Mouse (Mus musculus): ENCODE measurements around the gene Cabp2.
"Not testable (repeated sequence)": the region's sequence is repeated elsewhere in the genome, so short reads cannot be mapped to it uniquely, and the experiment has no call there.

The Cabp2 gene

DNA sequence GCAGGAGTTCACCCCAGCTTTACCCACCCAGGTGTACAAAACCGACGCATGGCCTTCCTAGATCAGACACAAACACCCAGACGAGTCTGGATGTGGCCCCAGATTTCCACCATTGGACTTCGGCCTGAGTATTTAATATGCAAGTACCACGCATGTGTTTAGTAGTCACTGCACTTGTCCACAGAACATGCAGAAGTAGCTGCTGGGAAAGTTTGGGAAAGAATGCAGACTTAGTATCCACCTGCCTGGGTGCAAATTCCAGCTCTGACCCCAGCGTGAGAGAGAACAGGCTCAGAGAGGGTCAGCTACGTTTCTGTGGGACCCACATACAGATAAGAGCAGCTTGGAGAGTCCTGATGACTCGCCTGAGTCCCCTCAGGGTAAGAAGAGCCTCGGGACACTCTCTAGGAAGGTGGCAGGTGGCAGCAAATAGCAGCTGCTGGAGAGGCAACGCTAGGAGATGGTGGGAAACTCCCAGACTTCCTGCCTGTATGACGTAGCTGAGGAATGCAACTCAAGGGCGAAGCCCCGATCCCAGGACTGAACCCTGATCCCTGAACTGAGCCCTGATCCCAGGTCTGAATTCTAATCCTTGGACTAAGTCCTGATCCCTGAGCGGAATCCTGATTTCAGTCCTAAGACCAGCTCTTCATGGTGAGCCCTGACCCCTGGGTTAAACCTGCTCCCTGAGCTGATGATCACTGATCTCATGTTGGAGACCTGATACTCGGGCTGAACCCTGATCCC, 25.3 kb upstream of the Cabp2 start:
- DNase-seq (ENCODE audit: low spot score in 2 of 2): no peak

DNA sequence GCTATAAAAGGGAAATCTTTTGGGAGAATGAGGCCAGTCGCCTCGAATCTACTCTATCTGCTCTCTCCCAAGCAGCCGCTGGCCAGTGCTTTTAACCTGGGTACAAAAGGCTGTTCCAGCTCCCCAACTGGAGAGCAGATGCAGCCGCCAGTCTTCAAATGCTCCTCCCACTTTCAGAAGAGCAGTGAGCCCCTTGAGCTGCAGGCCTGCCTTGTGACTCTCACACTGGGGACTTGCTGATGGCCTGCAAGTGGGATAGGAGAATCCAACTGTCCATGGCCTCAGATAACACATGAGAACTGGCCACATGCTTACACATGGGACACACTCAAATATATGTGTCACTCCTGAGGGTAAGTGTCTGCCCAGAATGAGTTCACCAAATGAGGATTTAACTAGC, 24.7 kb upstream of the Cabp2 start:
- DNase-seq (ENCODE audit: low spot score in 2 of 2): no peak

DNA sequence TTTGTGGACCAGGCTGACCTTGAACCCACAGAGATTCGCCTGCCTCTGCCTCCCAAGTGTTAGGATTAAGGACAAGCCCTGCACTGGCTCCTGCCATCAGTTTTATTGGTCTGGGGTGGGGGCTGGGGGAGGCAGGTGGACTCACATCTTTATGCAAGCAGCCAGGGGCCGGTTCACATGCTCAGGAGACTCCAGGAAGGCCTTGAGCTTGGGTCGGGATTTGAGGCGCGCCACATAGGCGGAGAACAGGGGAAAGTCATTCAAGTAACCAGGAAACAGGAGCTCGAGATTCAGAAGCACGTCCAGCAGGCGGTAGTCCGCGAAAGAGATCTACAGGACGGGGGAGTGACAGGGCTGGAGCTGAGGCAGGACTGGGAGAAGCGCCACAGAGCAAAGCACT, 24.0 kb upstream of the Cabp2 start:
- no peak for DNase-seq (ENCODE audit: low spot score in 2 of 2)

DNA sequence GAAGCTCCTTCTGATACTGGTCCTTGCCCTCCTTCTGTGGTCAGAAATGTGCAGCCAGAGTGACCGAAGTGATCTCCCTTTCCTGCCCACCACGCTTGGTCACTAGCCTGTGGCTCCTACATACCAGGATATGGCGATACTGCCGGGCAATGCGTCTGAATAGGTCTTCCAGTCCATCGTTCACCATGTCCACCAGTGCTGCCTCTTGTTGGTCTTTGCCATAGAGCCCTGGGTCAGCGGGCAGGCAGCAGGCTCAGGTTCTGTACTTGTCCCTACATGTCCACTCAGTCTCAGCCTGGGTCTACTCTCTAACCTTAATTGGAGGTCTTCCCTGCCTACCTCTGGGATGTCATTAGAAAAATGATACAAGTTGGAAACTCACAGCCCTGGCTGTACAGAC, 23.4 kb upstream of the Cabp2 start:
- no peak for DNase-seq (ENCODE audit: low spot score in 2 of 2)

- no peak for DNase-seq (ENCODE audit: low spot score in 2 of 2)
Observed at GRCm38 (mm10) chr19:4058581-4058980, 22.8 kb upstream of the Cabp2 start.

DNA sequence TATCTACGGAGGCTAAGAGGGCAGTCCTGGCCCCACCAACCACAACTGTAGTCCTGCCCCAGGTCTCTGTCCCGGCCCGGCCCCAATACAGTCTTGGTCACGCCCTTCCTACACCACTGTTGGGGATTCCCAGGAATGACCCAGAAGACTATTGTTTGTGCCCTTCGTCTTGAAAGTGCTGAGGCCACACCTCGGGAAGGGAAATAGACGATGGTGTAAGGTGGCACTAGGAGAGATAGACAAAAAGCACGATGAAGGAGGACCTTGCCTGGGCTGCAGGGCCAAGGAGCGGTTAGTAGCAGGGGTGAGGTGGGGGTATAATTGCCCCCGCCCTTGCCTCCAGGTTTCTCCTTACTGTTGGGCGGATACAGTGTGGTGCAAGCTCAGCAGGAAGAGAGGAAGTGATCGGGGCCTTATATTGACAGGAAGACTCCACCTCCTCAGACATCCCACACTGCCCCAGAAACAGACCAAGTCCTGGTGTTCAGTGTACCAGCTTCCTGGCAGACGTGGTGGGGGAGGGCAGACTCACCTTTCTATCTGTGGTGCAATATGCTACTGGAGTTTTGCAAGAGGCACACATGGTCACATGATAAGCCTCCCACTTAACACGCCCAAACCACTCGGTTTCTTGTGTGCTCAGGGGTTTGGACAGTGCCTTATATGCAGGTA, 22.2 kb upstream of the Cabp2 start, which contains the start of gene Gstp3:
Gstp3 (minus strand) TSS at position 501 of the 672 bp plus-strand sequence.
- DNase-seq (ENCODE audit: low spot score in 2 of 2): no peak

DNA sequence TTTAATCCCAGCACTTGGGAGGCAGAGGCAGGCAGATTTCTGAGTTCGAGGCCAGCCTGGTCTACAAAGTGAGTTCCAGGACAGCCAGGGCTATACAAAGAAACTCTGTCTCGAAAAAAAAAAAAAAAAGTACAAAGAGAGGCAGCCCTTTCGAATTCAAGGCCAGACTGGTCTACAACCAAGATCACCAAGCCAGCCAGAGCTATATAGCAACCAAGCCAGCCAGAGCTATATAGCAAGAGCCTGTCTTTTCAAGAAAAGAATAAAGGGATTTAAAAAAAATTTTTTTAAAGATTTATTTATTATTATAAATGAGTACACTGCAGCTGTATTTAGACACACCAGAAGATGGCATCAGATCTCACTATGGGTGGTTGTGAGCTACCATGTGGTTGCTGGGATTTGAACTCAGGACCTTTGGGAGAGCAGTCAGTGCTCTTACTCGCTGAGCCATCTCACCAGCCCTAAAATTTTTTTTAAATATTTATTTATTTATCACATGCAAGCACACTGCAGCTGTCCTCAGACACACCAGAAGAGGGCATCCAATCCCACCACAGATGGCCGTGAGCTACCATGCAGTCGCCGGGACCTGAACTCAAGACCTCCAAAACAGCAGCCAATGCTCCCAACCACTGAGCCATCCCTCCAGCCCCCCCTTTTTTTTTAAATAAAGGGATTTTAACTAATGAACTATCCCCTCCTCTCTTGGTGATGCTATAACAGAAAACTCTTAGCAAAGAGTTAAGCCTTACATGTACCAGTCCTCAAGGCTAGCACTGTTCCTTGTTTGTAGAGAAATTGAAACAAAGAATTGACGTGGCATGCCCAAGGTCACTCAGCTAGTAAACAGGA, 21.1 kb upstream of the Cabp2 start:
- not testable (repeated sequence) for DNase-seq (ENCODE audit: low spot score in 2 of 2)

DNA sequence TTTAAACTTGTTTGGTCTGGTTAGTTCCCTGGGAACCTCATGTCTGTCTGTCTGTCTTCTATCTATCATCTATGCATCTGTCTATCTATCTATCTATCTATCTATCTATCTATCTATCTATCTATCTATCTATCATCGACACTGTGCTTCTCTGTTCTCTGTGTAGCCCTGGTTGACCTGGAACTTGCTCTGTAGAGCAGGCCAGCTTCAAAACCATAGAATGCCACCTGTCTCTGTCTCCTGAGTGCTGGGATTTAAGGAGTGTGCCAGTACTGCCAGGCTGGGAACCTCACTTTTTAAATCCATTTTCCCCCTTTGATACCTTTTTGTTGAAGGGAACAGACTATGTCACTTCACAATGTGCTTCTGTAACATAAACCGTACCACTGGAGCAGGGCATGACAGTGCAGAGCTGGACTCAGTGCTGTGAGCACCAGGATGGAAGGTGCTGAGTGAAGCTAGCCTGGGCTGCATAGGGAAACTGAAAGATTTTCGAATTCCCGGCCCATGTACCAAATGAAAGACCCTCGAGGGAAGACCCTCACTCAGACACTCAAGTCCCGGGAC, 20.4 kb upstream of the Cabp2 start:
- no peak for DNase-seq (ENCODE audit: low spot score in 2 of 2)

- DNase-seq (ENCODE audit: low spot score in 2 of 2): not testable (repeated sequence)
Observed at GRCm38 (mm10) chr19:4063357-4063756, 18.0 kb upstream of the Cabp2 start.

GRCm38 (mm10) chr19:4064501-4064900, 16.9 kb upstream of the Cabp2 start:
- DNase-seq (ENCODE audit: low spot score in 2 of 2): not testable (repeated sequence)

DNA sequence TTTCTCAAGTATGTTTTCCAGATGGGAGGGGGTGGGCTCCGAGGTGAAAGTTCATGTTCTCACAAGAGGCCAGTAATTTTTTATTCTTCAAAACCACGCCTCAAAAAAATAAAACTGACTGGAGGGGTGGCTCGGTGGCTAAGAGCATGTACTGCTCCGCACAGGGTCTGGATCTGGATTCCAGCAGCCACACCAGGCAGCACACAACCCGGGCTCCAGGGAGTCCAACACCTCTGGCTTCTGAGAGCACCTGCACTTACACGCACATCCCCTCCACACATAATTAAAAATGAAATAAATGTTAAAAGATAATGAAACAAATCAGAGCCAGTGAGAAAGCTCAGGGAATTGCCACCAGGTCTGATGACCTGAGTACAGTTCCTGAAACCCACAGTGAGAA, 15.1 kb upstream of the Cabp2 start:
- DNase-seq (ENCODE audit: low spot score in 2 of 2): peak in 1 of 2 experiments; percentile 3

- DNase-seq (ENCODE audit: low spot score in 2 of 2): no peak
Observed at GRCm38 (mm10) chr19:4066877-4067276, 14.5 kb upstream of the Cabp2 start.

DNA sequence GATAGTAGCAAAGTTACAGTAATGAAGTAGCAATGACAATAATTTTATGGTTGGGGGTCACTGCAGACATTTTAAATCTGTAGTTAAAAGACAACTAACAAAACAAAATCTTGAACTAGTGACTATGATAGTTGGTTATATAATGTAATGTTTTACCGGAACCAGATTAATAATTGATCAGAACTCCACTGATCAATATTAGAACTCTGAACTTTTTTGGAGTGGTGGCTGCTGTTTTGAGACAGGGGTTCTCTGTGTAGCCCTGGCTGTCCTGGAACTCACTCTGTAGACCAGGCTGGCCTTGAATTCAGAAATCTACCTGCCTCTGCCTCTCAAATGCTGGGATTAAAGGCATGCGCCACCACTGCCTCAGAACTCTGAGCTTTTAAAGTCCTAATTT, 13.1 kb upstream of the Cabp2 start:
- DNase-seq (ENCODE audit: low spot score in 2 of 2): not testable (repeated sequence)

DNA sequence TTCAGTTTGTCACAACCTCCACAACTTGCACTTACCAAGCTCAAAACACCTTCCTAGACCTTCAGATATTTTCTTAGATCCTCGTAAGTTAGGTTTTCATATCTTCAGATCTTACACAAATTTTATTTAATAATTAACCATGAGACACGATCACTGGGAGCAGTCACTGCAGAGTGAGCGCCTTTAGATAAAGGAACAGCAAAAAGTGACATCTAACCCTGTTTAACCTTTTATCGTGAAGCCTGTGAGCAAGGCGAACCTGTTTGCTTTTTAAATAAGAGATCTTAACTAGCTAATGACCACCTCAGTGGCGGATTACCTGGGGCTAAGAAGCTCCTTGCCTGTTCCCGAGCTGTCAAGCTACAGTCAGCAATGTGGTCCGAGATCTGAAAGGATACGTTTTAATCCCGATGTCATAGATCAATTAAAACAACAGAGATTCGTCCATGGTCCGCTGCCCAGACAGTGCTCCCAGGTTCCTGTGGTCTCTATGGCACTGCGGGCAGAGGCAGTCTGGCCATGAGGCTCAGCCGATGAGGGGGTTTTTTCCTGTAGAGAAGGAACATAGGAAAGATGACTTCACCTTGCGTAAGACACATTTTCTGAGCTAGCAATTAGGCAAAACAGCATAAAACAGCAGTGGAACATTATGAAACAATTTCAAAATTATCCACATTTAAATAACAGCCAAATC, 12.5 kb upstream of the Cabp2 start:
- no peak for DNase-seq (ENCODE audit: low spot score in 2 of 2)

DNA sequence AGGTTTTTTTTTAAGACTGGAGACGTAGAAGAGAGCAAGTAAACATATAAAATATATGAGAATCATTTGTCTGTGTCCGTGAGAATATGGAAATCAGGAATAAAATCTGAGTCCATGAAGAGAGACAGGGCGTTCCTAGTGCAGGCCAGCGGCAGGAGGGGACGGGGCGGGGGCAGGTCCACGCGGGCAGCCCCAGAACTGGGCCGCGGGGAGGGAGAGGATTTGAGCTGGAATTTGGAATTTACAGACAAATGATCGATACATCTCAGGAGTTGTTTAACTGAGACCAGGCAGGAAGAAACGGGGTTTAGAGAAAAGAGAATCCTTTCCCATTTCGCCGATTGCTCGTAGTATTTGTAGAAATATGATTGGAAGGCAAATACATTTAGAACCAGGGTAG, 11.1 kb upstream of the Cabp2 start:
- no peak for DNase-seq (ENCODE audit: low spot score in 2 of 2)

GRCm38 (mm10) chr19:4070756-4071155, 10.6 kb upstream of the Cabp2 start:
- DNase-seq (ENCODE audit: low spot score in 2 of 2): no peak

DNA sequence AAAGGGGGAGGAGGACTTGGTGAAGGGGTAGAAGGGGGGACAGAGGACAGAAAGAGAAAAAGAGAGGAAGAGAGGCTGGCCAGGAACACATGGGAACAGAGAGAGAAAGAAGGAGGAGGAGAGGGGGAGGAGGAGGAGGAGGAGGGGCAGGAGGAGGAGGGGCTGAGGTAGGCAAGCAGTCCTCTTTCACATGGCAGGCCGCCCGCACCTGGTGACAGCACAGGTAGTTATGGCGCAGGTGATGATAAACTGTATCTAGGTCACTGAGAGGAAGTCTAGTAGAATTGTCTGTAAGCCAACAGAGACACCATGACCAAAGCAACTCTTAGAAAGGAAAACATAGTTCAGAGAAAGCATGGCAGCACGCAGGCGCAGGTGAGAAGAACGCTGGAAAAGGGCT, 10.0 kb upstream of the Cabp2 start:
- DNase-seq (ENCODE audit: low spot score in 2 of 2): no peak

GRCm38 (mm10) chr19:4072706-4073424, 8.5 kb upstream of the Cabp2 start:
- no peak for DNase-seq (ENCODE audit: low spot score in 2 of 2)

DNA sequence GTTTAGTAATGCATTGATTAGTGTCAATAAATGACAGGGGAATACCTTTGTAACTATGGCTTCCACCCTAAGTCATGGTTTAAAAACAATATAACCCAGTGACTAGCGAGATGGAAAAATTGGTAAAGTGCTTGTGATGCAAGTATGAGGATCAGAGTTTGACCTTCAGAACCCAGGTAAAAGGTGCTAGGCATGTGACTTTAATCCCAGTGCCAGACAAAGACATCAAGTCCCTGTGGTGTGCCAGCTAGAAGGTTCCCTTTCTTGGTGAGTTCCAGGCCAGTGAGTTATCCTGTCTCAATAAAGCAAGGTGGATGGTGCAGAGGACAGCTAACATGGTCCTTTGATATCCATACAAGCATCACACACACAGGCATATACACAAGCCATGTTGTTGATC, 5.8 kb upstream of the Cabp2 start:
- DNase-seq (ENCODE audit: low spot score in 2 of 2): no peak

- no peak for DNase-seq (ENCODE audit: low spot score in 2 of 2)
Observed at GRCm38 (mm10) chr19:4079594-4079993, 1.8 kb upstream of the Cabp2 start.

DNA sequence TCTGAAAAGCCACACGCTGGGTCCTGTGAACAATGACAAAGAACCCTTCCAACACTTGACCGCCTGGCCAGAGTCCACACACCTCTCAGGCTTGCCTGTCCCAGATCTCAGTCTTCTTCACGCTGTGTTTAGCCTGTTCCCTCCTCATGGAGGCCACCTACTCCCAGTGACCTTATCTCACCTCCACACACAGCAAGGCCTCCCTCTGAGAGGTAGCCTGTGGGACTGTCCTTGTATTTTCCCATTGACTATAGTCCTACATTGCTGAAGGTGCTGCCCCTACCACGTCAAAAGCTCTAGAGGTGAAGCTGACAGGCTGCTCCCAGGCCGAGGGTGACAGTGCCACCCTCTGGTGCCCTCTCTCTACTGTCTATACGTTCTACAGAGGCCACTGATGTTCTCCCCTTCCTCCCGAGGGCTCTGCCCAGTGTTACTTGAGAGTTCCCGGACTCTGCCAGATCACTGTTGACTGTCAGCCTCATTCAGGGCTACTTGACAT, 818 bp upstream of the Cabp2 start:
- no peak for DNase-seq (ENCODE audit: low spot score in 2 of 2)

Data from cerebellum, postnatal 4 days (tissue).